Mouse (Mus musculus) liver, adult 2 months (tissue): ENCODE measurements around the gene Srsf2. TPM values are rescaled to one million over a fixed set of nuclear protein-coding genes. Genes with fewer than 3 reads are reported as not detected.
"Not testable (repeated sequence)": the region's sequence is repeated elsewhere in the genome, so short reads cannot be mapped to it uniquely, and the experiment has no call there.

Source experiments
- DNase-seq: peaks from one replicate; pipeline ENCODE4 v3.0.0-alpha.2; 2011; ENCODE audit warnings: low read depth, low spot score; ENCODE audit errors: extremely low read depth
- H3K27ac ChIP-seq: fragments of 200-500 bp; replicated peaks from 2 replicates; pipeline ENCODE4 v1.5.1; 2012; ENCODE audit warnings: low read depth, mild to moderate bottlenecking, control low read depth, inconsistent platforms, low read length; ENCODE audit not compliant: insufficient read depth
- H3K27me3 ChIP-seq: fragments of 200-500 bp; 2 replicates; pipeline ENCODE4 v1.6.1; 2012; ENCODE audit warnings: mild to moderate bottlenecking, moderate library complexity, low read length, inconsistent platforms; ENCODE audit not compliant: control insufficient read depth, insufficient read depth
- H3K36me3 ChIP-seq: fragments of 200-500 bp; 2 replicates; pipeline ENCODE4 v1.6.1; 2012; ENCODE audit warnings: low read length, inconsistent platforms; ENCODE audit not compliant: control insufficient read depth, insufficient read depth
- H3K4me1 ChIP-seq: fragments of 200-500 bp; 2 replicates; pipeline ENCODE4 v1.6.1; 2011; ENCODE audit warnings: low read length; ENCODE audit not compliant: control insufficient read depth, insufficient read depth
- H3K4me3 ChIP-seq: fragments of 200-500 bp; 2 replicates; pipeline ENCODE4 v1.5.1; 2011; ENCODE audit warnings: low read depth, mild to moderate bottlenecking, control low read depth, low read length, moderate library complexity; ENCODE audit not compliant: insufficient read depth
- H3K79me2 ChIP-seq: fragments of 200-500 bp; 2 replicates; pipeline ENCODE4 v1.6.1; 2012; ENCODE audit warnings: inconsistent platforms, mild to moderate bottlenecking, low read length, moderate library complexity; ENCODE audit not compliant: control insufficient read depth, insufficient read depth
- H3K9ac ChIP-seq: fragments of 200-500 bp; 2 replicates; pipeline ENCODE4 v1.6.1; 2012; ENCODE audit warnings: low read depth, mild to moderate bottlenecking, control low read depth, inconsistent platforms, low read length
- CTCF ChIP-seq: fragments of 200-500 bp; IDR thresholded peaks from 2 replicates; pipeline ENCODE4 v1.5.1; 2011; ENCODE audit warnings: low read depth, low read length, control low read depth
- POLR2A ChIP-seq: fragments of 200-500 bp; IDR thresholded peaks from 2 replicates; pipeline ENCODE4 v1.6.1; 2011; ENCODE audit warnings: low read length, control low read depth; ENCODE audit not compliant: insufficient read depth; ENCODE audit errors: extremely low read depth
- WGBS: fragments of 180-500 bp; shearing (Covaris S2); methylation state at CpG from one replicate; pipeline ENCODE4 v1.1.7; 2018; 5-methylcytosine and 5-hydroxymethylcytosine counted together
- polyA plus RNA-seq: library from polyadenylated mRNA; depleted of rRNA; stranded (reverse); fragments of >200 nt; gene quantifications from 2 replicates; pipeline ENCODE4 v1.2.3, GENCODE M21; 2012
- total RNA-seq: library from RNA; depleted of rRNA; stranded (reverse); fragments of >200 nt; gene quantifications from 2 replicates; pipeline ENCODE4 v1.2.3, GENCODE M21; 2014

Gene Srsf2
- total and polyA plus RNA-seq, 2 experiments, result 50.6 to 250 TPM

DNA sequence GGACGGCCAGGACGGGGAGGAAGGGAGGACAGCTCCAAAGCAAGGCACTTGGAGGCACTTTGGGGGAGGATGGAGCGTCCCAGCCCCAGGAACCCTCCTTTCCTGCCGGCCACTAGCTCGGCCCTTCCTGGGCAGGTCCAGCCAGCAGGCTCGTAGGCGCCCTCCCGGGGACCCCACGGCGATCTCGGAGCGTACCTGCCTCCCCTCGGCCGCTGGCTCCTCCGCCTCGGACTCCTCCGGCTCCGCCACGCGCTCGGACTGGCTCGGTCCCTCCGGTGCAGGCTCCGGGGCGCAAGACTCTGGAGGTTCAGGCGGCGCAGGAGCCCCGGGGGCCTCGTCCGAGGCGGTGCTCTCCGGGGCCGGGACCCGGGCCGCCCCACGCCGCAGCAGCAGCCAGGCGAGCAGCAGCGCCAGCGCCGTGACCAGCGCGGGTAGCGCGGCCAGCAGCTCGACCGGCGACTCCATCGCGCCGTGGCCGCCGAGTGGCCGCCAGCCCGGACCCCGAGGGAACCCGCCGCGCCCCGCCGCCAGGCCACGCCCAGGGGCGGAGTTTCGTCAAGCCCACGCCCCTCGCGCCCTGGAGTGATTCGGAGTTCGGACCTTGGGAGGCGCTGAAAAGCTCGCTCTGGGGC is 25.2 kb downstream of the Srsf2 start, which contains the start of gene Mxra7:
Gene Mxra7, minus strand, starts transcription at position 513 of the 632 bp plus-strand sequence.
- Histone ChIP-seq H3K27ac (peak within 1 kb of the TSS; percentile 12; the same call in 1 of the 2 replicates), H3K4me3 (peak within 1 kb of the TSS; percentile 57), H3K79me2 (no peaks in the 10 kb centered on the region), H3K9ac (peak within 1 kb of the TSS; percentile 61), H3K27me3 (no peaks in the 10 kb centered on the region), H3K36me3 (no peaks in the 10 kb centered on the region), H3K4me1 (no peaks in the 10 kb centered on the region; the same call in 1 of the 2 replicates)
- DNase-seq, result no peak
- WGBS, result 7% methylated on average over 71 of the region's 71 CpGs
- TF ChIP-seq CTCF (no peak), POLR2A (no peak)

GRCm38 (mm10) chr11:116826550-116827504 is 26.1 kb downstream of the Srsf2 start:
- Histone ChIP-seq H3K27me3 (no peaks in the 10 kb centered on the region), H3K27ac (no peak overlapping the region), H3K36me3 (no peaks in the 10 kb centered on the region), H3K9ac (0 out of 2 replicates have a peak overlapping the region, but pooled peaks have one; percentile 61), H3K4me3 (peak overlapping the region; percentile 57; the same call in 1 of the 2 replicates), H3K79me2 (no peaks in the 10 kb centered on the region), H3K4me1 (no peaks in the 10 kb centered on the region; the same call in 1 of the 2 replicates)
- TF ChIP-seq POLR2A, result no peak
- no peak for TF ChIP-seq CTCF
- DNase-seq, result no peak
- 65% methylated on average over 17 of the region's 17 CpGs for WGBS

DNA sequence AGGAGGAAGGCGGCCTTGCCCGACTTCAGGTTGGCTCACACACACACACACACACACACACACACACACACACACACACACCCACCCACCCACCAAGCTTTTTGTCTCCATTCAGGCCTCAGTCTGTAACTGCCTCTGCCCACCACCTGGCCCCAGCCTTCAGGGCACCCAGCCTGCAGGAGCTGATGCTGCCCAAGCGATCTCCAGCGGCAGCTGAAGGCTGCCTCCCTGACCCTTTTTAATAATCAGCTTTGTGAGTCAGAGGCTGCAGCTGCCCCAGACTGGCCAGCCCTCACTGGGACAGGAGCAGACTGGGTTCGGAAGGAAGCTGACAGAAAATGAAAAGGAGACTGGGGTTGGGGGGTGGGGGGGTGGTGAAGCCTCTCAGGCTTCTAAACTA is 27.7 kb downstream of the Srsf2 start:
- WGBS, result 83% methylated on average over 4 of the region's 5 CpGs
- H3K4me3 ChIP-seq, result no peak overlapping the region
- DNase-seq, result no peak
- H3K27me3 ChIP-seq, result no peaks in the 10 kb centered on the region
- H3K9ac ChIP-seq, result no peak overlapping the region
- H3K27ac ChIP-seq, result no peak overlapping the region
- H3K36me3 ChIP-seq, result no peaks in the 10 kb centered on the region
- no peaks in the 10 kb centered on the region; the same call in 1 of the 2 replicates for H3K4me1 ChIP-seq
- TF ChIP-seq POLR2A, result no peak
- TF ChIP-seq CTCF, result no peak
- no peaks in the 10 kb centered on the region for H3K79me2 ChIP-seq

GRCm38 (mm10) chr11:116823885-116824284 is 29.0 kb downstream of the Srsf2 start:
- not testable (repeated sequence) for H3K4me3 ChIP-seq, H3K27me3 ChIP-seq, H3K27ac ChIP-seq, DNase-seq, H3K36me3 ChIP-seq, H3K4me1 ChIP-seq, H3K79me2 ChIP-seq, H3K9ac ChIP-seq
- WGBS, result 97% methylated on average over 10 of the region's 10 CpGs

GRCm38 (mm10) chr11:116823255-116823654 is 29.6 kb downstream of the Srsf2 start:
- no peak for TF ChIP-seq POLR2A
- no peak for TF ChIP-seq CTCF
- no peaks in the 10 kb centered on the region for H3K27me3 ChIP-seq
- no peak overlapping the region for H3K9ac ChIP-seq
- whole genome bisulfite sequencing, result 99% methylated on average over 2 of the region's 2 CpGs
- H3K27ac ChIP-seq, result no peak overlapping the region
- no peak for DNase-seq
- H3K36me3 ChIP-seq, result no peaks in the 10 kb centered on the region
- no peaks in the 10 kb centered on the region for H3K79me2 ChIP-seq
- H3K4me3 ChIP-seq, result no peak overlapping the region
- no peaks in the 10 kb centered on the region; the same call in 1 of the 2 replicates for H3K4me1 ChIP-seq

- DNase-seq, result no peak
- H3K79me2 ChIP-seq, result no peaks in the 10 kb centered on the region
- H3K27ac ChIP-seq, result no peak overlapping the region
- no peak overlapping the region for H3K9ac ChIP-seq
- no peak overlapping the region for H3K4me3 ChIP-seq
- H3K36me3 ChIP-seq, result no peaks in the 10 kb centered on the region
- whole genome bisulfite sequencing, result 94% methylated on average over 10 of the region's 10 CpGs
- TF ChIP-seq CTCF (no peak), POLR2A (no peak)
- H3K4me1 ChIP-seq, result no peaks in the 10 kb centered on the region
- H3K27me3 ChIP-seq, result no peaks in the 10 kb centered on the region
Measured at GRCm38 (mm10) chr11:116822626-116823025, 30.3 kb downstream of the Srsf2 start.
